Mouse (Mus musculus) liver, postnatal 0 days (tissue): ENCODE results near the gene Selp. TPM values are rescaled to one million over a fixed set of nuclear protein-coding genes. Genes with fewer than 3 reads are reported as not detected.

Source experiments
- ATAC-seq: fragments of 200-750 bp; cut with Nextera tagmentation; 2 replicates; pipeline ENCODE4 v1.8.0; 2017; ENCODE audit warnings: mild to moderate bottlenecking, moderate library complexity
- DNase-seq: peaks from one replicate; pipeline ENCODE4 v3.0.0-alpha.2; 2016
- H3K27ac ChIP-seq: fragments of 300-500 bp; sonication (generic); 2 replicates; pipeline ENCODE4 v1.5.1; 2014; ENCODE audit warnings: antibody characterized with exemption, moderate library complexity, mild to moderate bottlenecking, low read depth
- H3K27me3 ChIP-seq: fragments of 300-500 bp; sonication (generic); 2 replicates; pipeline ENCODE4 v1.6.1; 2014; ENCODE audit warnings: low read length, control low read depth, mixed read lengths; ENCODE audit not compliant: insufficient read depth
- H3K36me3 ChIP-seq: fragments of 300-500 bp; sonication (generic); replicated peaks from 2 replicates; pipeline ENCODE4 v1.6.1; 2014; ENCODE audit warnings: mild to moderate bottlenecking, control low read depth, low read length, moderate library complexity, mixed read lengths; ENCODE audit not compliant: insufficient read depth
- H3K4me1 ChIP-seq: fragments of 300-500 bp; sonication (generic); 2 replicates; pipeline ENCODE4 v1.6.1; 2014; ENCODE audit warnings: antibody characterized with exemption, mild to moderate bottlenecking, control low read depth; ENCODE audit not compliant: insufficient read depth
- H3K4me2 ChIP-seq: fragments of 300-500 bp; sonication (generic); 2 replicates; pipeline ENCODE4 v1.6.1; 2014; ENCODE audit warnings: low read depth, mild to moderate bottlenecking, low read length, moderate library complexity, mixed read lengths
- H3K4me3 ChIP-seq: fragments of 300-500 bp; sonication (generic); 2 replicates; pipeline ENCODE4 v1.5.1; 2014; ENCODE audit warnings: low read depth, low read length
- H3K9ac ChIP-seq: fragments of 300-500 bp; sonication (generic); replicated peaks from 2 replicates; pipeline ENCODE4 v1.6.1; 2014; ENCODE audit warnings: mild to moderate bottlenecking, moderate library complexity
- H3K9me3 ChIP-seq: fragments of 300-500 bp; sonication (generic); 2 replicates; pipeline ENCODE4 v1.6.1; 2016; ENCODE audit warnings: mild to moderate bottlenecking, control low read depth, low read length, mixed read lengths
- CTCF ChIP-seq: sonication (generic); IDR thresholded peaks from 2 replicates; pipeline ENCODE4 v1.5.1; 2016; ENCODE audit warnings: antibody characterized with exemption, low read depth
- EP300 ChIP-seq: IDR thresholded peaks from 2 replicates; pipeline ENCODE4 v1.6.1; 2016; ENCODE audit warnings: antibody characterized with exemption, low read depth, mild to moderate bottlenecking
- WGBS: fragments of 180-500 bp; shearing (Covaris S2); extraction: QIAGEN DNeasy Blood & Tissue Kit; methylation state at CpG from one replicate; pipeline ENCODE4 v1.1.7; 2014; ENCODE audit not compliant: insufficient replicate concordance; 5-methylcytosine and 5-hydroxymethylcytosine counted together
- polyA plus RNA-seq: library from polyadenylated mRNA; unstranded; fragments of >200 nt; fragmentation: Nextera tagmentation; extraction: Ambion mirVana; gene quantifications from 2 replicates; pipeline ENCODE4 v1.2.1, GENCODE M21; 2015

The Selp gene
- polyA plus RNA-seq = 1.7 and 2.1 TPM in 2 replicates

DNA sequence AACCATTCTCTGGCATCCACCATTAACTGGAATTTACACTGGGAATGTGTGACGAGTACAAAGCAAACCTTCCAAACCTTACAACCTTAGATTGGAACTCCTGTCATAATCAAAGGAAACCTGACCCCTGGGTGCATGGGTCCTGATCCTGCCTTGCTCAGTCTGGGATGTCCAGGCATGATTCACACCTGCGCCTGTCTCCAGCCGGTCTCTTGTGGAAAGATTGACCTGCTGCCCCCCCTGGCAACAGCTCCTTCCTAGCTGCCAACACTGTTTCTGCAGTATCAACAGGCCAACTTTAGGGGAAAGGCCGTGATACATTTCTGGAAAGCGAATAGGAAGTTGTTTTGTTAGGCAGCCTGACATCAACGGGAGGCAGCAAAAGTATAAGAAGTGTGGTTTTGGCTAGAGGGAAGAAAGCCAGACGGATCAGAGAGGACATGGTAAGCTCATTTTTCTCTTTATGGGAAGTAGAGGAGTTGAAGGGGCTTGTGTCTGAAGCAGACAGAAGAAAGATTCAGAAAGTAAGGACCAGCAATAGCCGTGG is at the start of gene Selp:
Gene Selp, plus strand, starts transcription at position 318 of the 547 bp plus-strand sequence.
- 50% methylated on average over 8 of the region's 8 CpGs for WGBS
- H3K27ac ChIP-seq = no peak within 1 kb of the TSS
- H3K27me3 ChIP-seq = no peaks in the 10 kb centered on the region
- H3K4me1 ChIP-seq = no peaks in the 10 kb centered on the region
- H3K4me2 ChIP-seq = no peak within 1 kb of the TSS
- H3K36me3 ChIP-seq = no peaks in the 10 kb centered on the region
- DNase-seq (no peak), ATAC-seq (no peak)
- no peak for TF ChIP-seq CTCF
- TF ChIP-seq EP300 = no peak
- no peaks in the 10 kb centered on the region for H3K9me3 ChIP-seq
- H3K9ac ChIP-seq = no peak within 1 kb of the TSS
- no peak within 1 kb of the TSS for H3K4me3 ChIP-seq

DNA sequence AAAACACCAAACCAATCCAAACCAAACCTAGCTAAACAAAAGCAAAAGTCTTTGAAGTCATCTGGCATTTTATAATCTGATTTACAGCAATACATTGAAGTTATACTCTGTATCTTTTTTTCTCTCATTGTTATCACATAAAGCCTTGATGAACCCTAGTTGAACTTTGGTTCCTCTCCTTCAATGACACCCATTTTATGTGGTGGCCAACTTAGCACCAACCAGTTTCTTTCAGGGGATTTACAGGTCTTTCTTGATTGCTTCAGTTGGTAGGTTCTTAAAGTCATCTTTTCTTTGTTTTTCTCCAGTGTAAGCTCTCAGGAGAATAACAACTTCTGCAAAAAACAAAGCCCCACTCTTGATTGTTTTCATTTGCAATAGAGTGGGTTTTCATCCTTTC is 45.8 kb upstream of the Selp start:
- no peak for DNase-seq
- H3K9ac ChIP-seq = no peak overlapping the region

DNA sequence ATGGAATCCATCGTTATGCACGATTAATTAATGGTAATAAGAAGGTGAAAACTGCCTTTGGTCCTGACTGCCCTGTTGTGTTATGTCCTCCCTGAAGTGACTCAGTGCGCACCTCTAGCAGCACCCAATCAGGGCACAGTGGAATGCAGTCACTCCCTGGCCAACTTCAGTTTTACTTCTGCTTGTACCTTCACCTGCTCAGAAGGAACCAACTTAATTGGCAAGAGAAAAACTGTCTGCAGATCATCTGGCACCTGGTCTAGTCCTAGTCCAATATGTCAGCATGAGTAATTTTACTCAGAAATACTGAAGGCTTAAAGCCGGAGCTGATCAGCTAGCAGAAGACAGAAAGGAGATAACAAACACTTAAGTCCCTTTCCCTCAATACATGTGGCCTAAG is 44.6 kb upstream of the Selp start:
- H3K4me3 ChIP-seq = no peak overlapping the region
- DNase-seq (no peak), ATAC-seq (no peak)
- 0 out of 2 replicates have a peak overlapping the region, but pooled peaks have one; percentile 41 for H3K27ac ChIP-seq
- no peak overlapping the region for H3K9ac ChIP-seq
- peaks cover 22% of the 10 kb centered on the region for H3K4me1 ChIP-seq
- H3K27me3 ChIP-seq = no peaks in the 10 kb centered on the region
- no peaks in the 10 kb centered on the region for H3K36me3 ChIP-seq
- no peaks in the 10 kb centered on the region for H3K9me3 ChIP-seq
- WGBS = 77% methylated on average over 4 of the region's 4 CpGs
- no peak overlapping the region for H3K4me2 ChIP-seq
- TF ChIP-seq CTCF = no peak

More for the DNA sequence above, 45.8 kb upstream of the Selp start:
- Histone ChIP-seq H3K27ac (no peak overlapping the region), H3K4me1 (peaks cover 17% of the 10 kb centered on the region), H3K27me3 (no peaks in the 10 kb centered on the region), H3K9me3 (no peaks in the 10 kb centered on the region), H3K4me3 (no peak overlapping the region), H3K36me3 (no peaks in the 10 kb centered on the region), H3K4me2 (no peak overlapping the region)
- no peak for ATAC-seq
- no peak for TF ChIP-seq EP300
- TF ChIP-seq CTCF = no peak

DNA sequence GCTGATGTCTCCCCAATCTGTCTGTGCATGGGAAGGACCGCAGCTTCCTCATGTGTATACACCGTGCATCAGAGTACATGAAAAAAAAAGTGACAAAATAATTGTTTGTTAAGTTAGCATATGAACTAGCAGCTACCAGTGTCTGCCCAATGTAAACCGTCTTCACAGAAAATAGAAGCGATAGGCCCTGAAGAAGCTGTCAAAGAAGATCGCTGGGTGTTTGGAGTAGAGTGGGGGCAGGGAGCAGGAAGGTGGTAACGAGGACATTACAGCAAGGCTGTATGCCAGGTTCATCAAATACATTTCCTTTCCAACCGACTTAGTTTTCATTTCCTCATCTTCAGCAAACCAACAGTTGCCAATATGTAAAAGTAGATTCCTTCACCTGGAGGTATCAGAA is 44.0 kb upstream of the Selp start:
- Histone ChIP-seq H3K27me3 (no peaks in the 10 kb centered on the region), H3K4me3 (no peak overlapping the region), H3K27ac (0 out of 2 replicates have a peak overlapping the region, but pooled peaks have one; percentile 41), H3K9me3 (no peaks in the 10 kb centered on the region), H3K9ac (no peak overlapping the region), H3K4me1 (peaks cover 25% of the 10 kb centered on the region), H3K36me3 (no peaks in the 10 kb centered on the region), H3K4me2 (no peak overlapping the region)
- TF ChIP-seq CTCF (no peak), EP300 (no peak)
- 36% methylated on average over 7 of the region's 7 CpGs for WGBS
- DNase-seq = no peak
- no peak for ATAC-seq

DNA sequence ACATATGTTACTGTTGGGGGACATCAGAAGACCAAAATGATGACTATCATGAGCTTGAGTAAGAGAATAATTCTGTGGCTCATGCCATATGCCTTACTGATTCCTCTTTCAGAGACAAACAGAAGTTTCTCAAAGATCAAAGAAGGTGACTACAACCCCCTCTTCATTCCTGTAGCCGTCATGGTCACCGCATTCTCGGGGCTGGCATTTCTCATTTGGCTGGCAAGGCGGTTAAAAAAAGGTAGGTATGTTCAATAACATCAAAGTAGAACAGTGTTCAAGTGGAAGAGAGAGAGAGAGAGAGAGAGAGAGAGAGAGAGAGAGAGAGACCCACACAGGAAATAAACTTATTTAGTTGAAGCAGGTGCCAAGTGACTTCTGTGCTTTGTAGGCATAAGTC is 43.1 kb upstream of the Selp start:
- H3K27ac ChIP-seq = peak overlapping the region; percentile 41; the same call in 1 of the 2 replicates
- TF ChIP-seq CTCF = no peak
- TF ChIP-seq EP300 = no peak
- no peak overlapping the region for H3K4me2 ChIP-seq
- no peak overlapping the region for H3K4me3 ChIP-seq
- no peaks in the 10 kb centered on the region for H3K36me3 ChIP-seq
- peaks cover 23% of the 10 kb centered on the region for H3K4me1 ChIP-seq
- H3K27me3 ChIP-seq = no peaks in the 10 kb centered on the region
- DNase-seq = no peak
- WGBS = 63% methylated on average over 4 of the region's 4 CpGs
- no peak overlapping the region for H3K9ac ChIP-seq
- no peak for ATAC-seq
- H3K9me3 ChIP-seq = no peaks in the 10 kb centered on the region

DNA sequence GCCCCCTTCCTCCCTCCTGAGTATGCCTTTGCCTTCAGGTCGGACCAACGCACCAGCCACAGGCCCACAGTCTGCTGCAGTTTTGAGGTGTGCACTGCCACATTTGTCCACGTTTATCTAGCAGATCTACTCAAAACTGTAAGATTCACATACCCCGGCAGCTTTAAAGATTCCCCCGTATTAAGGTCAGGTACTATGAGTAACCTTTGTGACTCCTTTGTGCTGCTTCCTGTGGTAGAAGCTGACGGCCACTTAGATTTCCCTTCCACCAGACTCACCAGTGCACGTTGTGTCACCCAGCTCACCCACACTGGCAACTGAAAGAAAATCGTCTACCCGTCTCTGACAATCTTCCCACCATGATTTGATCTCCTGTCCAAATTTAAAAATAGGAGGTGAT is 42.0 kb upstream of the Selp start:
- DNase-seq (no peak), ATAC-seq (no peak)
- no peak overlapping the region for H3K9ac ChIP-seq
- H3K36me3 ChIP-seq = no peaks in the 10 kb centered on the region
- no peaks in the 10 kb centered on the region for H3K9me3 ChIP-seq
- peaks cover 23% of the 10 kb centered on the region for H3K4me1 ChIP-seq
- H3K4me3 ChIP-seq = no peak overlapping the region
- no peak overlapping the region for H3K4me2 ChIP-seq
- TF ChIP-seq CTCF (no peak), EP300 (no peak)
- no peak overlapping the region for H3K27ac ChIP-seq
- H3K27me3 ChIP-seq = no peaks in the 10 kb centered on the region
- 51% methylated on average over 9 of the region's 9 CpGs for WGBS

DNA sequence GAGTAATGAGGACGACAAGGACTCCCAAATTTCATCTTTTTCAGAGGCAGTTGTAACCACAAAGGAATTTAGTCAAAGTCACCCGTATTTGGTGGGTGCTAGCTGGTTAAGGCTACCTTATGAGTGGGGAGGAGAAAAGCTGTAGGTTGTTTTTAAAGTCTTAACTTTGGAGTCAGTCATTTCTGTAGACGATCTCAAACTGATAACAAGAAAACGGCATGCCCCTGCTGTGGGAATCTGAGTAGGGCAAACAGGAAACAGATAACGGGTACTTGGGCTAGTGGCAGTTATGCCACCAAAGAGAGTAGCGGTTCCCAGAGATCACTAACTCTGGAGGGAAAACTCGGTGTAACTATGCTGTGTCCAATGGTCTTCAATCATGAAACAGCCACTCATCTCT is 41.3 kb upstream of the Selp start:
- Histone ChIP-seq H3K36me3 (no peaks in the 10 kb centered on the region), H3K9me3 (no peaks in the 10 kb centered on the region), H3K27me3 (no peaks in the 10 kb centered on the region), H3K27ac (0 out of 2 replicates have a peak overlapping the region, but pooled peaks have one; percentile 34), H3K4me1 (peaks cover 23% of the 10 kb centered on the region), H3K4me3 (no peak overlapping the region), H3K4me2 (no peak overlapping the region), H3K9ac (no peak overlapping the region)
- TF ChIP-seq EP300 = no peak
- no peak for TF ChIP-seq CTCF
- no peak for DNase-seq
- WGBS = 30% methylated on average over 7 of the region's 7 CpGs
- no peak for ATAC-seq
